Mouse (Mus musculus) cerebral cortex, adult 2 months (tissue): Measurements from ENCODE around the gene Gm37240.

Source experiments
- whole genome bisulfite sequencing: fragments of 180-500 bp; shearing (Covaris S2); methylation state at CpG from one replicate; pipeline ENCODE4 v1.1.7; 2018; 5-methylcytosine and 5-hydroxymethylcytosine counted together

The Gm37240 gene

GRCm38 (mm10) chr3:85887239-85887827, at the start of gene Gm37240, which contains the start of gene Glt28d2:
TSS of gene Gm37240 (minus strand) at chr3:85887518.
TSS of gene Glt28d2 (minus strand) at chr3:85887516.
- WGBS = under 1% methylated on average over 48 of the region's 48 CpGs

- 89% methylated on average over 5 of the region's 5 CpGs for WGBS
Measured at GRCm38 (mm10) chr3:85933586-85933985, 46.3 kb upstream of the Gm37240 start.

GRCm38 (mm10) chr3:85931859-85932258, 44.5 kb upstream of the Gm37240 start:
- WGBS = 94% methylated on average over 6 of the region's 6 CpGs

DNA sequence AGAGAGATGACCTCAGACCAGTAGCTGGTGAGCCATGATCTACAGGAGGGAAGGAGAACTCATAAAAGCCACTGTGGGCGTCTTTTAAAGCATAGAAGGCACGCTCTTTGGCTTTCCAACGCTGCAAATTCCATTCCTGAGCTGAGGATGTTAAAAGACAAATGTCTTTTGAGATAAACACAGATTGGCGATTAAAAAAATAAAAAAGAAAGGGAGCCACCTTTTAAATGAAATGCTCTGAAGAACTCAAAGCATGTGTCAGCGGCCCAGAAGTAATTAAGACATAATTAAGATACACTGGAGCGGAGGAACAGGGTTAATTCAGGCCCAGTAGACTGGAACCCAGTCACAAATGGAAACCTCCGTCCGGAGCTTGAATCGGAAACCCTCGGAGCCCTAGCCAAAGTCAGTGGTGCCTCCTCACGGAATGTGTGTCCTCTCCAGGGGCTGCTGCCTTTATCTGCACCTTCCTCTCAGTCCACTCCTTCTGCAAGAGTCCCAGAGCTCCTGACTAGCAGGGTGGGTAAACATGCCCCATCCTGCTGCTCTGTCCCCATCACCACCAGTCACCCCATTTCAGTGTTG, 43.4 kb upstream of the Gm37240 start:
- WGBS = 89% methylated on average over 11 of the region's 11 CpGs

- WGBS = 78% methylated on average over 5 of the region's 5 CpGs
Measured at GRCm38 (mm10) chr3:85929711-85930110, 42.4 kb upstream of the Gm37240 start.

- WGBS = 75% methylated on average over 5 of the region's 5 CpGs
Measured at GRCm38 (mm10) chr3:85928140-85928611, 40.9 kb upstream of the Gm37240 start.

DNA sequence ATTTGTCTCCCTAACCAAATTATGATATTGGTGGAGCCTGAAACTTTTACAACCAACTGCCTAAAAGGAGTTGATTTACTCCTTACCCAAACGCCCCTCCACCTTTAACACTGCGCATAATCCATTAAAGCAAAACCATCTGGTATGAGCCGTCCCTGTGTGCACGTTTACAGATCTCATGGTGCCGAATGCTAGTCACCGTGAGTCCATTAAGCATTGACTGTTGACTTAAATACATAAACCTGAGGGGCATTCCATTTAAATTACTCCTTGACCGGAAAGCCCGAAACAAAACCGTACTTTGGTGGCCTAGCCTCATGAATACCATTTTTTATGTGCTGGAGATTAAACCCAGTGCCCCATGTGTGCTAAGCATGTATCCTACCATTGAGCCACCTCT, 40.0 kb upstream of the Gm37240 start:
- WGBS = 89% methylated on average over 9 of the region's 9 CpGs

DNA sequence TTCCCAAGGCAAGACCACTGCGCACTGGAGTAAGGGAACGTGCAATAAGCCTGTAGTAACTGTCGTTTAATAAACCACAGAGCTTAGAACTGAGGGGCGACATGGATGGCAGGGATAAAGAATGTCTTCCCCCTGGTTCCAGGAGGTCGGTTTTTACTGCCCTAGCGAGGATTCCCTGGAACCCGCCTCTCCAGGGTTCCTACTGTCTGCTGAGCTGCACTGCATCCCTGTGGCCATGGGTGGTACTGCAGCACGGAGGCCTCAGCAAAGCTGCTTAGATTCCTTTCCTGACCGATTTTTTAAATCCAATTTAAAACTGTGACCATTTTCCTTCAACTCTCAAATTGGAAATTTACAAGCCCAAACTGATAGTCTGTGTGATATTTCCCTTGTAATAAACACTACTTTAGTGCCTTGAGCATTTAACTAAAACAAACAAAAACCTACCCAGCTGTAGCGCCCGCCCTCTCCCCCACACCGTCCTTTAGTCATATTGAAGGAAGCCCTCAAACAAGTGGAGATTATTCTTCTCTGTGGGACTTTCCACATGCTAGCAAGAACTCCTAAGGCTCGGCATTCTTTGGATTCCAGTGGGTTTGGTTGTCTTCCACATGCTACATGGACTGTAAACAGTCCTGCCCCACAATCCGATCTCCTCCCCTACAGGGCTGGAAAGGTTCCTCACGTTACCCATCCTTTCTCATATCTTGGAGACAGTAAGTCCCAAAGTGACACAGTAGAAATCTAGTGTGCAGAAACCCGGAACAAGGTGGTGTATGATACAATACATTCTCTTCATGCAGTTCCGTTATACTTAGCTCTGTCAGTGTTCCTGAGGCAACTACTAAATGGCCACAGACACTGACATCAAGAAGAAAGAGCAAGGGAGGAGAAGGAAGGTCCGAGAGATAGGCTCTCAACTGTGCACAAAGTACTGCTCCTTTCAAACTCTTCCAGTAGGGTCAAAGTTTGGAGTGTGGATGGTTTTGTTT, 36.9 kb upstream of the Gm37240 start:
- WGBS = 43% methylated on average over 18 of the region's 18 CpGs

GRCm38 (mm10) chr3:85923343-85923742, 36.0 kb upstream of the Gm37240 start:
- 59% methylated on average over 8 of the region's 8 CpGs for WGBS

- 74% methylated on average over 3 of the region's 3 CpGs for WGBS
Measured at GRCm38 (mm10) chr3:85922331-85922730, 35.0 kb upstream of the Gm37240 start.

- 89% methylated on average over 2 of the region's 2 CpGs for WGBS
Measured at GRCm38 (mm10) chr3:85920671-85921070, 33.4 kb upstream of the Gm37240 start.

GRCm38 (mm10) chr3:85917600-85917999, 30.3 kb upstream of the Gm37240 start:
- WGBS = 15% methylated on average over 4 of the region's 4 CpGs

DNA sequence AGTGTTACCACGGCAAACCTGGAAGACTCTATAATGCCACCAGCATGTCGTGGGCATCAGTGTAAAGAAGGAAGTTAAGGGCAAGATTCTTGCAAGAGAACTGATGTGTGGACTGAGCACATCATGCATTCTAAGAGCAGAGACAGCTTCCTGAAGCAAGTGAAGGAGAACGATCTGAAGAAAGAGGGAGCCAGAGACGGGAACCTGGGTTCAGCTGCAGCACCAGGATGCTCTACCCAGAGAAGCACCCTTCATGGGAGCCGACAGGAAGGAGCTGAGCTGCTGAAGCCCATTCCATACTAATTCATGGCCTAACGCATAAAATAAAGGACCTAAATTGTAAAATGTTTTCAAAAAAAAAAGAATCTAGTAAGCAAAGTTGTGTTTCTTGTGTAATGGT, 27.5 kb upstream of the Gm37240 start:
- WGBS = 91% methylated on average over 6 of the region's 6 CpGs

GRCm38 (mm10) chr3:85907136-85907535, 19.8 kb upstream of the Gm37240 start:
- 75% methylated on average over 7 of the region's 7 CpGs for WGBS

DNA sequence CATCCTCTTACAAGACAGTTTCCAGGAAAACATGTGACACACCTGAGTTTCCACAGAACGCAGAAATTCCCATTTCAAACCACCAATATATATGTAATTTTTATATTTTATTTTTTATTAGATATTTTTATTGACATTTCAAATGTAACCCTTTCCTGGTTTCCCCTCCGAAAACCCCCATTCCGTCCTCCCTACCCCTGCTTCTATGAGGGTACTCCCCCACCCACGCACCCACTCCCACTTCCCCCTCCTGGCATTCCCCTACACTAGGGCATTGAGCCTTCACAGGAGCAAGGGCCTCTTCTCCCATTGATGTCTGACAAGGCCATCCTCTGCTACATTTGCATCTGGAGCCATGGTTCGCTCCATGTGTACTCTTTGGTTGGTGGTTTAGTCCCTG, 7.7 kb upstream of the Gm37240 start:
- 96% methylated on average over 5 of the region's 5 CpGs for WGBS

GRCm38 (mm10) chr3:85891571-85891970, 4.3 kb upstream of the Gm37240 start:
- 51% methylated on average over 1 of the region's 1 CpGs for WGBS

- WGBS = 40% methylated on average over 11 of the region's 11 CpGs
Measured at GRCm38 (mm10) chr3:85888221-85888671, 928 bp upstream of the Gm37240 start.

- WGBS = 12% methylated on average over 22 of the region's 22 CpGs
Measured at GRCm38 (mm10) chr3:85886636-85887238, 581 bp downstream of the Gm37240 start.

DNA sequence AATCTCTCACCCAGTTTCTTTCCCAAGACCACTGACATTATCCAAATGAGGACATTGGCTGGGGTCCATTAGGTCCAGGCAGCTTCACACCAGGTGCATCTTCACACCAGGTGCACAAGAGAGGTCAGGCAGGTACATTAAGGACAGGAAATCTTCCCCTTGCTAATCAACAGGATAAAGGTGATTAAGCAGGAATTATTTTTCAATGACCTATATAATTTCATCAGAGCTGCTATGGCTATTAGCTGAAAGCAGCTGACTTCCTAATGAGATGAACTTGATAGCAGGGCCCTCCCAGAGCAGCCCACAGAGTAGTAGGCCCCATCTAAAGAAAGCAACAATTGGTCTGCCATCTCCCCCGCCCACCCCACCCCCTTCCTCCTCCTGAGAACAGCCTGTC, 1.4 kb downstream of the Gm37240 start:
- 71% methylated on average over 1 of the region's 1 CpGs for WGBS

- WGBS = 90% methylated on average over 2 of the region's 2 CpGs
Measured at GRCm38 (mm10) chr3:85880687-85881086, 6.6 kb downstream of the Gm37240 start.

- WGBS = 93% methylated on average over 8 of the region's 8 CpGs
Measured at GRCm38 (mm10) chr3:85880068-85880467, 7.2 kb downstream of the Gm37240 start.

- WGBS = 81% methylated on average over 5 of the region's 5 CpGs
Measured at GRCm38 (mm10) chr3:85878911-85879310, 8.4 kb downstream of the Gm37240 start.
